Mouse (Mus musculus) megakaryocyte, adult 5-6 weeks (primary cell): ENCODE measurements around the gene Mob3a. TPM values are rescaled to one million over a fixed set of nuclear protein-coding genes. Genes with fewer than 3 reads are reported as not detected.

Experiments
- total RNA-seq, 2 experiments: library from RNA; stranded (forward) in 1 of 2; stranded (reverse) in 1 of 2; fragments of 153-499, 151-499 nt in 1 of 2; fragments of 221-1000, 200-1000 nt in 1 of 2; gene quantifications; 2 replicates each; pipeline versions ENCODE4 v1.2.3 to v1.2.4; 2015 to 2017

Mob3a gene
- total RNA-seq, 2 experiments from 2014 or later: 65.0 to 72.0 TPM

Other genes starting within 250 kb of the Mob3a start
- not detected in 2 replicates for gene Onecut3, start 207.1 kb downstream of the Mob3a start, total RNA-seq (2015)
- not detected in 2 replicates for gene Onecut3, start 207.1 kb downstream of the Mob3a start, total RNA-seq (2017)
- not detected in 2 replicates for gene Atp8b3, start 162.9 kb downstream of the Mob3a start, total RNA-seq (2015)
- gene Atp8b3, start 162.9 kb downstream of the Mob3a start, total RNA-seq (2017): not detected in 2 replicates
- gene Rexo1, start 140.4 kb downstream of the Mob3a start, total RNA-seq (2015): 35.9 and 41.5 TPM in 2 replicates
- 19.4 and 19.9 TPM in 2 replicates for gene Rexo1, start 140.4 kb downstream of the Mob3a start, total RNA-seq (2017)
- 2.6 and 3.3 TPM in 2 replicates for gene Klf16, start 124.7 kb downstream of the Mob3a start, total RNA-seq (2015)
- 3.9 and 5.3 TPM in 2 replicates for gene Klf16, start 124.7 kb downstream of the Mob3a start, total RNA-seq (2017)
- 64.8 and 82.1 TPM in 2 replicates for gene Abhd17a, start 111.6 kb downstream of the Mob3a start, total RNA-seq (2015)
- 21.7 and 31.6 TPM in 2 replicates for gene Abhd17a, start 111.6 kb downstream of the Mob3a start, total RNA-seq (2017)
- gene Scamp4, start 99.1 kb downstream of the Mob3a start, total RNA-seq (2015): 16.9 and 22.3 TPM in 2 replicates
- gene Scamp4, start 99.1 kb downstream of the Mob3a start, total RNA-seq (2017): 4.8 and 11.4 TPM in 2 replicates
- gene Adat3, start 99.1 kb downstream of the Mob3a start, total RNA-seq (2015): 0.91 and 1.1 TPM in 2 replicates
- 3.8 TPM in 1 of 2 replicates, not detected in the other for gene Adat3, start 99.1 kb downstream of the Mob3a start, total RNA-seq (2017)
- gene Gm49322, start 96.0 kb downstream of the Mob3a start, total RNA-seq (2015): 0.54 TPM in 1 of 2 replicates, not detected in the other
- 0.15 and 0.89 TPM in 2 replicates for gene Gm49322, start 96.0 kb downstream of the Mob3a start, total RNA-seq (2017)
- 34.5 and 46.0 TPM in 2 replicates for gene Csnk1g2, start 79.1 kb downstream of the Mob3a start, total RNA-seq (2015)
- gene Csnk1g2, start 79.1 kb downstream of the Mob3a start, total RNA-seq (2017): 127 and 144 TPM in 2 replicates
- gene Btbd2, start 44.9 kb downstream of the Mob3a start, total RNA-seq (2015): 8.4 and 10.3 TPM in 2 replicates
- 16.5 and 30.1 TPM in 2 replicates for gene Btbd2, start 44.9 kb downstream of the Mob3a start, total RNA-seq (2017)
- 53.5 and 61.1 TPM in 2 replicates for gene Mknk2, start 23.9 kb downstream of the Mob3a start, total RNA-seq (2015)
- gene Mknk2, start 23.9 kb downstream of the Mob3a start, total RNA-seq (2017): 63.3 and 74.8 TPM in 2 replicates
- 11.3 and 14.2 TPM in 2 replicates for gene Izumo4, start 207 bp upstream of the Mob3a start, total RNA-seq (2015)
- gene Izumo4, start 207 bp upstream of the Mob3a start, total RNA-seq (2017): 4.4 and 6.6 TPM in 2 replicates
- 42.6 and 52.4 TPM in 2 replicates for gene Ap3d1, start 40.3 kb upstream of the Mob3a start, total RNA-seq (2015)
- gene Ap3d1, start 40.3 kb upstream of the Mob3a start, total RNA-seq (2017): 48.6 and 62.0 TPM in 2 replicates
- 19.5 and 23.0 TPM in 2 replicates for gene Dot1l, start 53.2 kb upstream of the Mob3a start, total RNA-seq (2015)
- 6.9 and 9.8 TPM in 2 replicates for gene Dot1l, start 53.2 kb upstream of the Mob3a start, total RNA-seq (2017)
- 45.8 and 46.6 TPM in 2 replicates for gene Sf3a2, start 96.2 kb upstream of the Mob3a start, total RNA-seq (2015)
- 13.1 and 20.4 TPM in 2 replicates for gene Sf3a2, start 96.2 kb upstream of the Mob3a start, total RNA-seq (2017)
- 82.4 and 84.3 TPM in 2 replicates for gene Plekhj1, start 96.6 kb upstream of the Mob3a start, total RNA-seq (2015)
- 35.5 and 43.5 TPM in 2 replicates for gene Plekhj1, start 96.6 kb upstream of the Mob3a start, total RNA-seq (2017)
- not detected in 2 replicates for gene Amh, start 103.3 kb upstream of the Mob3a start, total RNA-seq (2015)
- gene Amh, start 103.3 kb upstream of the Mob3a start, total RNA-seq (2017): not detected in 2 replicates
- not detected in 2 replicates for gene Jsrp1, start 111.5 kb upstream of the Mob3a start, total RNA-seq (2015)
- not detected in 2 replicates for gene Jsrp1, start 111.5 kb upstream of the Mob3a start, total RNA-seq (2017)
- gene Oaz1, start 124.7 kb upstream of the Mob3a start, total RNA-seq (2015): 1,171 and 1,242 TPM in 2 replicates
- gene Oaz1, start 124.7 kb upstream of the Mob3a start, total RNA-seq (2017): 206 and 296 TPM in 2 replicates
- not detected in 2 replicates for gene Lingo3, start 142.1 kb upstream of the Mob3a start, total RNA-seq (2015)
- not detected in 2 replicates for gene Lingo3, start 142.1 kb upstream of the Mob3a start, total RNA-seq (2017)
- 56.6 and 58.0 TPM in 2 replicates for gene Lsm7, start 153.2 kb upstream of the Mob3a start, total RNA-seq (2015)
- 104 and 130 TPM in 2 replicates for gene Lsm7, start 153.2 kb upstream of the Mob3a start, total RNA-seq (2017)
- gene Sppl2b, start 153.3 kb upstream of the Mob3a start, total RNA-seq (2015): 10.1 and 10.4 TPM in 2 replicates
- gene Sppl2b, start 153.3 kb upstream of the Mob3a start, total RNA-seq (2017): 9.1 and 15.1 TPM in 2 replicates
- not detected in 2 replicates for gene Tmprss9, start 169.9 kb upstream of the Mob3a start, total RNA-seq (2015)
- gene Tmprss9, start 169.9 kb upstream of the Mob3a start, total RNA-seq (2017): not detected in 2 replicates
- 60.1 and 74.7 TPM in 2 replicates for gene Timm13, start 199.0 kb upstream of the Mob3a start, total RNA-seq (2015)
- 31.8 and 44.9 TPM in 2 replicates for gene Timm13, start 199.0 kb upstream of the Mob3a start, total RNA-seq (2017)
- gene Lmnb2, start 216.3 kb upstream of the Mob3a start, total RNA-seq (2015): 7.7 and 9.5 TPM in 2 replicates
- 35.2 and 35.8 TPM in 2 replicates for gene Lmnb2, start 216.3 kb upstream of the Mob3a start, total RNA-seq (2017)
- 11.0 and 12.9 TPM in 2 replicates for gene Gadd45b, start 228.1 kb upstream of the Mob3a start, total RNA-seq (2015)
- 9.4 and 20.3 TPM in 2 replicates for gene Gadd45b, start 228.1 kb upstream of the Mob3a start, total RNA-seq (2017)